Mouse (Mus musculus) adrenal gland, postnatal 4 days (tissue): ENCODE measurements around the gene Steap4. TPM values are rescaled to one million over a fixed set of nuclear protein-coding genes. Genes with fewer than 3 reads are reported as not detected.
"Not testable (repeated sequence)": the region's sequence is repeated elsewhere in the genome, so short reads cannot be mapped to it uniquely, and the experiment has no call there.

Experiments
- DNase-seq, 2 experiments: peaks; one replicate each; pipeline ENCODE4 v3.0.0; 2021 to 2022; ENCODE audit warnings: low spot score in 2 of 2, mixed read lengths in 2 of 2
- long read RNA-seq, 2 experiments: library from polyadenylated mRNA; stranded (forward); transcript quantifications; one replicate each; pipeline ENCODE4 v2.0.0; 2021
- total RNA-seq, 2 experiments: library from RNA; stranded (reverse); gene quantifications; 2 replicates each; pipeline ENCODE4 v1.2.3; 2021

Gene Steap4
- 10 to 100 TPM; 11.6 to 16.8 TPM for total RNA-seq
- long read RNA-seq, experiment 1, transcript Steap4-201 (5 exons, 3,155 nt), result major isoform, 6 of 7 reads
- long read RNA-seq, experiment 1, partial matches to known transcripts, result 0 of 7 reads
- long read RNA-seq, experiment 1, other reads (novel, unspliced or antisense), result 1 of 7 reads
- long read RNA-seq, experiment 2, transcript Steap4-201 (5 exons, 3,155 nt), result major isoform, 9 of 11 reads
- long read RNA-seq, experiment 2, partial matches to known transcripts, result 2 of 11 reads
- long read RNA-seq, experiment 2, other reads (novel, unspliced or antisense), result 0 of 11 reads

GRCm38 (mm10) chr5:7960176-7960575, at the start of gene Steap4:
Steap4 (plus strand) TSS chr5:7960457.
- peak in 1 of 2 experiments; percentile 14 for DNase-seq

- no peak for DNase-seq
Observed at GRCm38 (mm10) chr5:7911975-7912374, 48.3 kb upstream of the Steap4 start.

- DNase-seq, result no peak
Observed at GRCm38 (mm10) chr5:7917501-7918295, 42.6 kb upstream of the Steap4 start.

- DNase-seq, result no peak
Observed at GRCm38 (mm10) chr5:7918296-7918579, 42.0 kb upstream of the Steap4 start.

GRCm38 (mm10) chr5:7919681-7920080, 40.6 kb upstream of the Steap4 start:
- no peak for DNase-seq

GRCm38 (mm10) chr5:7922751-7923150, 37.5 kb upstream of the Steap4 start:
- no peak for DNase-seq

GRCm38 (mm10) chr5:7923666-7924065, 36.6 kb upstream of the Steap4 start:
- DNase-seq, result no peak

- no peak for DNase-seq
Observed at GRCm38 (mm10) chr5:7932234-7933221, 27.7 kb upstream of the Steap4 start.

GRCm38 (mm10) chr5:7933495-7933894, 26.8 kb upstream of the Steap4 start:
- not testable (repeated sequence) for DNase-seq

- DNase-seq, result no peak
Observed at GRCm38 (mm10) chr5:7933933-7934675, 26.2 kb upstream of the Steap4 start.

GRCm38 (mm10) chr5:7954838-7955237, 5.4 kb upstream of the Steap4 start:
- DNase-seq, result no peak

- DNase-seq, result no peak
Observed at GRCm38 (mm10) chr5:7955371-7955966, 4.8 kb upstream of the Steap4 start.

- DNase-seq, result no peak
Observed at GRCm38 (mm10) chr5:7958061-7958460, 2.2 kb upstream of the Steap4 start.

- no peak for DNase-seq
Observed at GRCm38 (mm10) chr5:7959286-7959685, 971 bp upstream of the Steap4 start.

- DNase-seq, result no peak
Observed at GRCm38 (mm10) chr5:7961113-7961512, 856 bp downstream of the Steap4 start.

- DNase-seq, result no peak
Observed at GRCm38 (mm10) chr5:7965281-7965680, 5.0 kb downstream of the Steap4 start.

- DNase-seq, result no peak
Observed at GRCm38 (mm10) chr5:7968152-7968551, 7.9 kb downstream of the Steap4 start.

- no peak for DNase-seq
Observed at GRCm38 (mm10) chr5:7972266-7972665, 12.0 kb downstream of the Steap4 start.

- no peak for DNase-seq
Observed at GRCm38 (mm10) chr5:7974522-7975197, 14.4 kb downstream of the Steap4 start.

- DNase-seq, result no peak
Observed at GRCm38 (mm10) chr5:7980586-7980985, 20.3 kb downstream of the Steap4 start.
